In genomic region chr9:113758472-113758871, GRCm38 (mm10) we compare ENCODE assay signal across 24 mouse cellular contexts. TPM values are rescaled to one million over a fixed set of nuclear protein-coding genes. Genes with fewer than 3 reads are reported as not detected.
A peak's percentile ranks its signal among the peaks of the same experiment; 100 is the strongest.
DNase-seq lines count a peak whose midpoint lies in the region; ATAC-seq and TF ChIP-seq lines count a peak whose summit lies in the region.
"Had no signal": no experiment of that assay in that cellular context is flagged by ENCODE, and none has a peak within 500 bp of the region (broad histone marks: within the 10 kb centered on the region; RNA-seq: fewer than 3 reads in every experiment).

No protein-coding gene starts in this region.

- TF ChIP-seq CTCF in E14TG2a.4 (conservative IDR thresholded peaks at IDR 0.05; ENCODE audit: low read length) (no peak), ES-Bruce4 (IDR thresholded peaks at IDR 0.05; ENCODE audit: low read depth, low read length) (no peak)

- TF ChIP-seq POLR2A in ES-Bruce4 (IDR thresholded peaks at IDR 0.05; ENCODE audit: insufficient read depth, low read length) = peak; percentile 86

- H3K4me3 ChIP-seq in E14TG2a.4 (replicated peaks; ENCODE audit: low read length) (peak overlapping the region; percentile 77), ES-Bruce4 (ENCODE audit: low read depth, low read length) (peak overlapping the region; percentile 91)
- H3K4me3 ChIP-seq: embryonic facial prominence, embryonic 10.5 days; embryonic facial prominence, embryonic 13.5 days; erythroblast, embryonic 14.5 days; forebrain, embryonic 12.5 days; hindbrain, embryonic 12.5 days; hindbrain, embryonic 15.5 days had no signal

- H3K4me1 ChIP-seq in E14TG2a.4 (replicated peaks; ENCODE audit: low read depth, low read length) = peaks cover 39% of the 10 kb centered on the region
- H3K4me1 ChIP-seq in ES-Bruce4 (ENCODE audit: control insufficient read depth, insufficient read depth, low read length) = no peaks in the 10 kb centered on the region
- H3K4me1 ChIP-seq: embryonic facial prominence, embryonic 10.5 days; embryonic facial prominence, embryonic 13.5 days; forebrain, embryonic 12.5 days; hindbrain, embryonic 12.5 days; hindbrain, embryonic 15.5 days had no signal

- peak; percentile 92 for DNase-seq in R1 (ENCODE audit: low read depth, low spot score)
- DNase-seq in thymus, postnatal 10 days (ENCODE audit: low spot score in 2 of 2) = no peak
- DNase-seq: adrenal gland, adult 8-10 months; adrenal gland, postnatal 25 days; cerebellum, adult 11-12 months; cerebellum, adult 8-10 months; cerebellum, postnatal 36 days; embryo, embryonic 11 days; gastrocnemius, postnatal 10 days; gastrocnemius, postnatal 36 days; heart, adult 11 months had no signal

- no peak for ATAC-seq in granulocyte monocyte progenitor cell, adult 5-6 weeks (replicated peaks; ENCODE audit: poor library complexity, severe bottlenecking)
- ATAC-seq in monocyte, adult 5-6 weeks (replicated peaks; ENCODE audit: insufficient number of reproducible peaks, low FRiP score, low TSS enrichment, poor library complexity, severe bottlenecking) = no peak
- ATAC-seq: activated CD4-positive, CD25-positive, alpha-beta regulatory T cell, adult 4 months; CD4-positive, CD25-positive, alpha-beta regulatory T cell, adult 4 months; forebrain, embryonic 16.5 days had no signal

- H3K27ac ChIP-seq in ES-Bruce4 (ENCODE audit: insufficient read depth, low read length) = no peak overlapping the region
- H3K27ac ChIP-seq: embryonic facial prominence, embryonic 10.5 days; embryonic facial prominence, embryonic 13.5 days; forebrain, embryonic 12.5 days; hindbrain, embryonic 12.5 days; hindbrain, embryonic 15.5 days had no signal

- H3K9ac ChIP-seq in ES-Bruce4 (ENCODE audit: low read depth, poor library complexity, severe bottlenecking) = peak overlapping the region; percentile 38
- H3K9ac ChIP-seq: embryonic facial prominence, embryonic 13.5 days; forebrain, embryonic 12.5 days; hindbrain, embryonic 12.5 days; hindbrain, embryonic 15.5 days had no signal

- H3K9me3 ChIP-seq in E14TG2a.4 (ENCODE audit: low read length) (peaks cover 3% of the 10 kb centered on the region; the same call in 1 of the 2 replicates), ES-Bruce4 (replicated peaks; ENCODE audit: control insufficient read depth, insufficient read depth, low read length, poor library complexity, severe bottlenecking) (no peaks in the 10 kb centered on the region)
- H3K9me3 ChIP-seq: forebrain, embryonic 12.5 days; hindbrain, embryonic 15.5 days had no signal

- TF ChIP-seq EP300 in ES-Bruce4 (IDR thresholded peaks at IDR 0.05; ENCODE audit: insufficient read depth, low read depth, low read length) = peak; percentile 84; the same call in 1 of the 2 replicates

- H3K36me3 ChIP-seq in E14TG2a.4 (ENCODE audit: insufficient read depth, low read length) = peaks cover 10% of the 10 kb centered on the region; the same call in 1 of the 2 replicates
- H3K36me3 ChIP-seq in ES-Bruce4 (ENCODE audit: control insufficient read depth, insufficient read depth, low read length, poor library complexity, severe bottlenecking) = no peaks in the 10 kb centered on the region
- H3K36me3 ChIP-seq: hindbrain, embryonic 15.5 days had no signal

- H3K27me3 ChIP-seq in E14TG2a.4 (ENCODE audit: insufficient read depth, low read length) (no peaks in the 10 kb centered on the region), ES-Bruce4 (ENCODE audit: control insufficient read depth, insufficient read depth, low read length, poor library complexity, severe bottlenecking) (no peaks in the 10 kb centered on the region)
- H3K27me3 ChIP-seq: embryonic facial prominence, embryonic 13.5 days; forebrain, embryonic 12.5 days; hindbrain, embryonic 12.5 days; hindbrain, embryonic 15.5 days had no signal

RNA-seq across cellular contexts. Expression of gene Clasp2, which starts 17.2 kb away (rescaled TPM):
- polyA plus RNA-seq in ES-Bruce4 (2011; ENCODE audit: insufficient read depth, insufficient read length, low read depth, missing spikeins) = 70.3 and 71.5 TPM in 2 replicates
- total RNA-seq in granulocyte monocyte progenitor cell, adult 5-6 weeks (2014; fragmentation: Nextera tagmentation) = 43.2 and 44.7 TPM in 2 replicates
- total RNA-seq in granulocyte monocyte progenitor cell, adult 5-6 weeks (2017) = 36.9 and 42.2 TPM in 2 replicates
- total RNA-seq in monocyte, adult 5-6 weeks (2017) = 39.7 to 59.4 TPM (median 42.1 TPM) in 3 replicates

RNA-seq across cellular contexts. Expression of gene Pdcd6ip, which starts 50.4 kb away (rescaled TPM):
- polyA plus RNA-seq in ES-Bruce4 (2011; ENCODE audit: insufficient read depth, insufficient read length, low read depth, missing spikeins) = 133 TPM in 2 replicates
- total RNA-seq in granulocyte monocyte progenitor cell, adult 5-6 weeks (2014; fragmentation: Nextera tagmentation) = 95.3 and 128 TPM in 2 replicates
- total RNA-seq in granulocyte monocyte progenitor cell, adult 5-6 weeks (2017) = 46.4 and 71.0 TPM in 2 replicates
- total RNA-seq in monocyte, adult 5-6 weeks (2017) = 173 to 227 TPM (median 191 TPM) in 3 replicates
